Mouse (Mus musculus) hindbrain, embryonic 11.5 days (tissue): ENCODE measurements around the gene Myo18b. TPM values are rescaled to one million over a fixed set of nuclear protein-coding genes. Genes with fewer than 3 reads are reported as not detected.

Source experiments
- ATAC-seq: fragments of 200-750 bp; cut with Nextera tagmentation; 2 replicates; pipeline ENCODE4 v1.8.0; 2017; ENCODE audit warnings: mild to moderate bottlenecking, moderate TSS enrichment, moderate library complexity; ENCODE audit not compliant: low FRiP score
- DNase-seq: peaks from one replicate; pipeline ENCODE4 v3.0.0-alpha.2; 2015; ENCODE audit warnings: low spot score
- H3K27ac ChIP-seq: fragments of 300-500 bp; sonication (generic); 2 replicates; pipeline ENCODE4 v1.5.1; 2014; ENCODE audit warnings: mild to moderate bottlenecking, low read depth, low read length
- H3K27me3 ChIP-seq: fragments of 300-500 bp; sonication (generic); 2 replicates; pipeline ENCODE4 v1.6.1; 2014; ENCODE audit warnings: mild to moderate bottlenecking, low read length, moderate library complexity, mixed read lengths; ENCODE audit not compliant: control insufficient read depth, insufficient read depth
- H3K36me3 ChIP-seq: fragments of 300-500 bp; sonication (generic); 2 replicates; pipeline ENCODE4 v1.6.1; 2014; ENCODE audit warnings: mild to moderate bottlenecking, low read length, moderate library complexity, mixed read lengths; ENCODE audit not compliant: control insufficient read depth, insufficient read depth
- H3K4me1 ChIP-seq: fragments of 300-500 bp; sonication (generic); replicated peaks from 2 replicates; pipeline ENCODE4 v1.6.1; 2014; ENCODE audit warnings: low read length, mixed read lengths; ENCODE audit not compliant: control insufficient read depth, insufficient read depth
- H3K4me2 ChIP-seq: fragments of 300-500 bp; sonication (generic); replicated peaks from 2 replicates; pipeline ENCODE4 v1.6.1; 2014; ENCODE audit warnings: mild to moderate bottlenecking, low read depth, low read length
- H3K4me3 ChIP-seq: fragments of 300-500 bp; sonication (generic); 2 replicates; pipeline ENCODE4 v1.5.1; 2014; ENCODE audit warnings: low read depth, low read length
- H3K9ac ChIP-seq: fragments of 300-500 bp; sonication (generic); 2 replicates; pipeline ENCODE4 v1.6.1; 2014; ENCODE audit warnings: low read depth, low read length
- H3K9me3 ChIP-seq: fragments of 300-500 bp; sonication (generic); 2 replicates; pipeline ENCODE4 v1.6.1; 2016; ENCODE audit warnings: low read length; ENCODE audit not compliant: control insufficient read depth
- WGBS: fragments of 180-500 bp; shearing (Covaris S2); extraction: QIAGEN DNeasy Blood & Tissue Kit; methylation state at CpG from one replicate; pipeline ENCODE4 v1.1.7; 2014; 5-methylcytosine and 5-hydroxymethylcytosine counted together
- polyA plus RNA-seq: library from polyadenylated mRNA; unstranded; fragments of >200 nt; fragmentation: Nextera tagmentation; extraction: Ambion mirVana; gene quantifications from 2 replicates; pipeline ENCODE4 v1.2.1, GENCODE M21; 2014

Myo18b gene
- polyA plus RNA-seq, 1 experiment from 2014 or later, result 0.68 TPM

DNA sequence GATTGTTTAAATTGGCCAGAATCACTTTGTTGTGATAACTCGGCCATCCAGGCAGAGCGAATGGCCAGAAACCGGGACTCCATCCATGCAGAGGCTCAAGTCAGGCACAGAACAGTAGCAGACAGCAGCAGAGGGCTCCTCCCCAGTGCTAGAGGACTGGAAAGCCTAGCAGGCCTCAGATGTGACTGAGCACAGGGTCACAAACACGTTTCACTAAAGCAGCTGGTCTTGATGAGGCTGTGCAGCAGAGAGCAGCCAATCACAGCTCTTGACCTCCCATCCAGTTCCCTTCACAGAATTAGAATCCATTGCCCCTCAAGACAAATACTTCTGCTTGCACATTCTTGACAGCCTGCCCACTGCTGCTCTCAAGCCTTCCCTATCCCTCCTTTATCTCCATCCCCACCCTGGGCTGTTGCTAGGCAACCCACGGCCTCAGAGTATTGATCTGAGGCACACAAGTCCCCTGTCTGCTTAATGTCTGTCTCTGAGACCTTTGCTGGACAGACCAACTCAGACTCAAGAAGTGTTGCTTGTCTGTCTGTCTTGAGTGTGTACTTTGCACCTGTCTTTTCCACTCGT lies 52.4 kb downstream of the Myo18b start:
- Histone ChIP-seq H3K27me3 (peaks cover 2% of the 10 kb centered on the region; the same call in 1 of the 2 replicates), H3K36me3 (no peaks in the 10 kb centered on the region), H3K4me3 (no peak overlapping the region), H3K4me2 (no peak overlapping the region), H3K9me3 (no peaks in the 10 kb centered on the region), H3K4me1 (peaks cover 17% of the 10 kb centered on the region), H3K27ac (peak overlapping the region; percentile 75), H3K9ac (no peak overlapping the region)
- peak; percentile 80 for ATAC-seq
- 38% methylated on average over 6 of the region's 6 CpGs for WGBS
- peak; percentile 81 for DNase-seq

DNA sequence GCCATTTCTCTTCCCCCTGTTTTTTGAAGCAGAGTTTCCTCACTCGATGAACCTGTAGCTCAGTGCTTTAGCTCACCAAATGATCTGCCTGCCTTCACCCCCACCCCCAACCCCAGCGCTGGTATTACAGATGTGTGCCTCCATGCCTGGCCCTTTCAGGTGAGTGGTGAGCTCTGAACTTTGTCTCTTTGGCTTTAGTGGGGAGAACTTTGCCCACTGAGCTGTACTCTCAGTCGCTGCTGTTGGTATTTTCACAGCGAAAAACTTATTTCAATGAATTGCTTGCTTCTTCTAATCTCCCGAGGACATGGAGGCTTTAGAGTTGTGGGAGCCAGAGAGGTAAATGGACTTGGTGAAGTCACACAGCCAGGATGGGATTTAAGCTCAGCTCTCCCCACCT lies 53.5 kb downstream of the Myo18b start:
- Histone ChIP-seq H3K27ac (no peak overlapping the region), H3K4me3 (no peak overlapping the region), H3K27me3 (peaks cover 2% of the 10 kb centered on the region; the same call in 1 of the 2 replicates), H3K9ac (no peak overlapping the region), H3K4me2 (no peak overlapping the region), H3K36me3 (no peaks in the 10 kb centered on the region), H3K9me3 (no peaks in the 10 kb centered on the region), H3K4me1 (peaks cover 10% of the 10 kb centered on the region)
- ATAC-seq (no peak), DNase-seq (no peak)
- 86% methylated on average over 5 of the region's 5 CpGs for WGBS

DNA sequence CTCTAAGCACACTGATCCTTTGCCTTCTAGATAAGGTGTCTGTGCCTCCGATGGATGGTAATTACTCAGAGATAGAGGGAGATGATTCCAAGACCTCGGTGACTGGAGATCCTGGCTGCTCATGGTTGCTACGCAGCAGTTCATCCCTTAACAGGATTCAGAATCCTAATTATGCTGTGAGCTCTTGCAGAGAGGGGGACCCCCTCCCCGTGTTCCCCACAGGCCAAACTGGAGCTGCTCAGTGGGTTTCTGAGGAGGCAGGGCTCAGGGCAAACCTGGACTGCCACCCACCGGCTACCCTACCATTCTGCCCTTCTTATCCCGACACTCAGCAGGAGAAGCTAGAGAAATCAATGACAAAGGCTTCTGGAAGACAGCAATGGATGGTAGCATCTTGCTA lies 54.3 kb downstream of the Myo18b start:
- Histone ChIP-seq H3K9ac (no peak overlapping the region), H3K4me3 (no peak overlapping the region), H3K9me3 (no peaks in the 10 kb centered on the region), H3K4me1 (peaks cover 9% of the 10 kb centered on the region), H3K27ac (no peak overlapping the region), H3K27me3 (no peaks in the 10 kb centered on the region; the same call in 1 of the 2 replicates), H3K36me3 (no peaks in the 10 kb centered on the region), H3K4me2 (no peak overlapping the region)
- 59% methylated on average over 6 of the region's 6 CpGs for WGBS
- no peak for DNase-seq
- ATAC-seq, result no peak

DNA sequence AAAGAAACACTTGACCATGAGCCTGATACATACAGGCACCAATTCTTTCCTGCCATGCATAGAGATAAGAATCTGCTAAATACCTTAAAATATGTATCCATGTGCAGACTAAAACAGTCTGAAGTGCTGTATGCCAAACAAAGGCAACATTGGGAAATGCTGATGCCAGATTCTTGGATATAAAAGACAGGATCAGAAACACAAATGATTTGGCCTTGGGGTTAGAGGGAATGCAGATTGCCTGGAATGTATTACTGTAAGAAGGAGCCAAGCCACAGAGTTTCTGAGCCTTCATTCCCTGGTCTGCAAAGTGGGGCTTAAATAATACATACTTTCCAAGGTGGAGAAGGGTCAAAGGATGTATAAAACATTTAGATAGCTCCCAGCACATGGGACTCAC lies 61.3 kb downstream of the Myo18b start:
- Histone ChIP-seq H3K27ac (no peak overlapping the region), H3K36me3 (no peaks in the 10 kb centered on the region), H3K4me2 (no peak overlapping the region), H3K9me3 (no peaks in the 10 kb centered on the region), H3K4me3 (no peak overlapping the region), H3K4me1 (no peaks in the 10 kb centered on the region), H3K9ac (no peak overlapping the region), H3K27me3 (no peaks in the 10 kb centered on the region; the same call in 1 of the 2 replicates)
- no peak for ATAC-seq
- no peak for DNase-seq

DNA sequence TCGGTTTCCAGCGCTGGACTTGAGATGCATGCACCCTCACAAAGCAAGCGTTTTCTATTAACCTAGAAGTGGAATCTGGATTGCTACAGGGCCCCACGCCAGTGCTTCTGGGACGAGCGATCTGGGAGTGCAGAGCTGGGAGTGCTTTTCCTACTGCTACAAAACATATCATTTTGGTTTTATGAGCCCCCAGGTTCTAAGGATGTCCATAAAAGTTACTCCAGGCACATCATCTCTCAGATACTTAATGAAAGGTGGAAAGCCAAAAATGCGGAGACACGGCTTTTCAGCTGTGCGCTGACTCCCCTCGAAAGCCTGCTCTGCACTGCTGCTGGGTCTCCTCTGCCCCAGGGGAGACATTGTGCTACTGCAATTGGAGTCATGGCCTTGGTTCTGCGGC lies 62.3 kb downstream of the Myo18b start:
- Histone ChIP-seq H3K36me3 (no peaks in the 10 kb centered on the region), H3K4me3 (no peak overlapping the region), H3K27me3 (no peaks in the 10 kb centered on the region; the same call in 1 of the 2 replicates), H3K9ac (no peak overlapping the region), H3K9me3 (no peaks in the 10 kb centered on the region), H3K4me2 (no peak overlapping the region), H3K4me1 (no peaks in the 10 kb centered on the region), H3K27ac (no peak overlapping the region)
- ATAC-seq, result no peak
- 81% methylated on average over 11 of the region's 11 CpGs for WGBS
- no peak for DNase-seq

DNA sequence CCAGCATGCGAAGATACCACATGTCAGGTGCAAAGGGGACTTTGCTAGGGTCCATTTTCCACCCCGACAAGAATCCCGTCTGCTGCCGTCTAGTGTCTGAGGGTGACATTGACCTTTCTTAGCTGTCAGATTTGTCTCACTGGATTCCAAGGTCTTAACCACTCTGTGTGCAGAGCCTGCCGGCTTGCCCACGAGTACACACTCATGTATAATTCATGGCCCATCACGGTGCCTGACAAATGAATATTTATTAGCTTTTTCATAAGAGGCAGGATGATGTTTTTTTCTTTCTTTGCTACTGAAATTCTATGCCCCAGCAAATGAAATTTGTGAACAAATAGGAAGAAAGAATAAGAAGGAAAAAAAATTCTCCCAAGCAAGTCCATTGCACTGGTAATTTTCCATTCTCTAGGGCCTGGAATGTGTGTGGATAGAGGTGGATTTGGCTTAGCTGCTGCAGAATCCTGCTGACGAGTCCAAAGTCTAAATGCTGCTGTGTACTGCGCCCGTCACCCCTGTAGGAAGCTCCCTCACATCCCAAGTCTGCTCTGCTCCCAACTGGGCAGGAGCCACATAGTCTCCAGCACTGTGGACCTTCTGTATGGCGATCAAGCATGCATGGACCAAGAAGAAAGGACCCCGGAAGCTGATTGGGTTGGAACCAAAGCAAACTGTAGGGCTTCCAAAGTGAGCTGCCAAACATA lies 70.9 kb downstream of the Myo18b start:
- Histone ChIP-seq H3K4me2 (no peak overlapping the region), H3K9ac (no peak overlapping the region), H3K9me3 (no peaks in the 10 kb centered on the region), H3K27me3 (0 out of 2 replicates have a peak, but pooled peaks cover 2% of the 10 kb centered on the region), H3K4me3 (no peak overlapping the region), H3K4me1 (no peaks in the 10 kb centered on the region), H3K27ac (peak overlapping the region; percentile 59), H3K36me3 (no peaks in the 10 kb centered on the region)
- ATAC-seq (peak; percentile 76), DNase-seq (peak; percentile 68)
- WGBS, result 43% methylated on average over 12 of the region's 12 CpGs

DNA sequence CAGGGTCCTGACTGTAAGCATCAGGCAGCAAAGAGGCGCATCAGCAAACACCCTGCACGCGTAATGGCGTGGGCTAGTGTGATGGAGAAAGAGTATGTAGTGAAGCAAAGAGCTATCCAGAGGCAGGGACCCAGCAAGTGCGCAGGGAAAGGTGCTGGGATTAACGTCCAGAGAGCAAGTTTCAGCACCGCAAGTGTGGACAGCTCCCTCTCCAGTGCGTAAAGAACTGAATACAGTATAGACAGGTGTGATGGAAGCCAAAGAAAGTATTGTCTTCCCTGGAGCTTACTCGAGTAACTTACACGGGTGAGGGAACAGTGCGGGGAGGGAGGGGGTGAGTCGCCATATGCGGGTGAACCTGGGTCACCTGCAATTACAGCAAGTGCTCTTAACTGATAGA lies 71.8 kb downstream of the Myo18b start:
- H3K9ac ChIP-seq, result no peak overlapping the region
- DNase-seq (peak; percentile 70), ATAC-seq (no peak)
- H3K36me3 ChIP-seq, result no peaks in the 10 kb centered on the region
- no peaks in the 10 kb centered on the region for H3K9me3 ChIP-seq
- WGBS, result 39% methylated on average over 13 of the region's 13 CpGs
- 0 out of 2 replicates have a peak, but pooled peaks cover 2% of the 10 kb centered on the region for H3K27me3 ChIP-seq
- no peak overlapping the region for H3K4me3 ChIP-seq
- H3K27ac ChIP-seq, result no peak overlapping the region
- no peaks in the 10 kb centered on the region for H3K4me1 ChIP-seq
- H3K4me2 ChIP-seq, result no peak overlapping the region

DNA sequence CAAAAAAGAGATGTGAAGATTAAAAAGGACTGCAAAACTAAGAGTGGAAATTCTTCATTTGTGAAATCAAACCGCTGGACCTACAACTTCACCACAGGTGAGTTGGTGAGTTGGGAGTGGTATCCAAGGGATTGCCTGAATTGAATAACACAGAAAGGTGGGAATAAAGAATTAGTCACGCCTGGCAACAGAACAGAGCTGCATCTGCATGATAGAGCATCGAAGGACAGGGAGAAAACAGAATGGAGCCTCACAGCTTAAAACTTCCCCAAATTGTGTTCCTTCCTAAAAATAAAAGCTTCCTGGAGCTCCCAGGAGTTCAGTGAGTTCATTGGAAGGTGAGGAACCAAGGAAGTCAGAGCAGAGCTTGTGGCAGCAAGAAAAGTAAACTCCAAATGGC lies 73.7 kb downstream of the Myo18b start:
- H3K36me3 ChIP-seq, result no peaks in the 10 kb centered on the region
- 58% methylated on average over 3 of the region's 3 CpGs for WGBS
- no peak overlapping the region for H3K4me3 ChIP-seq
- ATAC-seq (no peak), DNase-seq (no peak)
- no peaks in the 10 kb centered on the region for H3K9me3 ChIP-seq
- no peak overlapping the region for H3K9ac ChIP-seq
- 0 out of 2 replicates have a peak, but pooled peaks cover under 1% of the 10 kb centered on the region for H3K27me3 ChIP-seq
- no peaks in the 10 kb centered on the region for H3K4me1 ChIP-seq
- H3K4me2 ChIP-seq, result no peak overlapping the region
- H3K27ac ChIP-seq, result no peak overlapping the region

DNA sequence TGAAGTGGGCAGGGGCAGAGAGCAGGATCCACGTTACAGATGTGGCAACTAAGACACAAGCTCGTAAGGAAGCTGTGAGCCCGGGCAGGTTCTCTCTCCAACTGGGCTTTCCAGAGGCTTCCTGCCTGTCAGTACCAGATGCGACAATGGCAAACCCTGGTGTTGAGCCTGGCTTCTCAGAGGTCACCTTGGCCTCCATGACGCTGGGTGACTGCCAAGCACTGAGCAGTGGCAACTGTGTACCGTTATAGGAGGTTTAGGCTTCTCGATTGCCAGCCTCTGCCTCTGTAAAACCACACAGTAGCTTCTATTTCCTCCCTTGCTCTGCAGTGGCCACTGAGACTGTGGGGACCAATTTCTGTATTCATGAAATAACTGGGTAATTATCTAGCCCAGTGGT lies 81.1 kb downstream of the Myo18b start:
- Histone ChIP-seq H3K27ac (no peak overlapping the region), H3K9me3 (no peaks in the 10 kb centered on the region), H3K4me1 (no peaks in the 10 kb centered on the region), H3K4me3 (no peak overlapping the region), H3K9ac (no peak overlapping the region), H3K36me3 (no peaks in the 10 kb centered on the region), H3K4me2 (no peak overlapping the region), H3K27me3 (no peaks in the 10 kb centered on the region)
- DNase-seq, result no peak
- whole genome bisulfite sequencing, result 85% methylated on average over 7 of the region's 7 CpGs
- no peak for ATAC-seq
